Mouse (Mus musculus) midbrain, embryonic 12.5 days (tissue): Measurements from ENCODE around the gene Fbln1. TPM values are rescaled to one million over a fixed set of nuclear protein-coding genes. Genes with fewer than 3 reads are reported as not detected.
A peak's percentile ranks its signal among the peaks of the same experiment; 100 is the strongest.

ENCODE experiments used
- ATAC-seq: fragments of 200-750 bp; cut with Nextera tagmentation; 2 replicates; pipeline ENCODE4 v1.8.0; 2017; ENCODE audit warnings: low read depth, moderate TSS enrichment, moderate library complexity; ENCODE audit not compliant: low FRiP score
- H3K27ac ChIP-seq: fragments of 300-500 bp; sonication (generic); replicated peaks from 2 replicates; pipeline ENCODE4 v1.5.1; 2016; ENCODE audit warnings: mild to moderate bottlenecking
- H3K27me3 ChIP-seq: fragments of 300-500 bp; sonication (generic); 2 replicates; pipeline ENCODE4 v1.6.1; 2016; ENCODE audit warnings: mild to moderate bottlenecking
- H3K36me3 ChIP-seq: fragments of 300-500 bp; sonication (generic); 2 replicates; pipeline ENCODE4 v1.6.1; 2016
- H3K4me1 ChIP-seq: fragments of 300-500 bp; sonication (generic); 2 replicates; pipeline ENCODE4 v1.6.1; 2016
- H3K4me2 ChIP-seq: fragments of 300-500 bp; sonication (generic); replicated peaks from 2 replicates; pipeline ENCODE4 v1.6.1; 2016; ENCODE audit warnings: mild to moderate bottlenecking, moderate library complexity
- H3K4me3 ChIP-seq: fragments of 300-500 bp; sonication (generic); 2 replicates; pipeline ENCODE4 v1.5.1; 2016; ENCODE audit warnings: mild to moderate bottlenecking
- H3K9ac ChIP-seq: fragments of 300-500 bp; sonication (generic); replicated peaks from 2 replicates; pipeline ENCODE4 v1.6.1; 2016; ENCODE audit warnings: mild to moderate bottlenecking, moderate library complexity
- H3K9me3 ChIP-seq: fragments of 300-500 bp; sonication (generic); 2 replicates; pipeline ENCODE4 v1.6.1; 2016; ENCODE audit warnings: mild to moderate bottlenecking
- WGBS: fragments of 180-500 bp; shearing (Covaris S2); methylation state at CpG from one replicate; pipeline ENCODE4 v1.1.7; 2016; 5-methylcytosine and 5-hydroxymethylcytosine counted together
- polyA plus RNA-seq: library from polyadenylated mRNA; unstranded; fragments of >200 nt; fragmentation: Nextera tagmentation; extraction: Ambion mirVana; gene quantifications from 2 replicates; pipeline ENCODE4 v1.2.1, GENCODE M21; 2016

Gene Fbln1
- polyA plus RNA-seq, 1 experiment from 2014 or later: 156 TPM

GRCm38 (mm10) chr15:85245241-85246010 is 39.7 kb downstream of the Fbln1 start:
- Histone ChIP-seq H3K9me3 (no peaks in the 10 kb centered on the region), H3K4me3 (no peak overlapping the region), H3K4me2 (no peak overlapping the region), H3K27ac (no peak overlapping the region), H3K4me1 (no peaks in the 10 kb centered on the region), H3K27me3 (no peaks in the 10 kb centered on the region), H3K36me3 (peaks cover 62% of the 10 kb centered on the region), H3K9ac (no peak overlapping the region)
- 93% methylated on average over 5 of the region's 5 CpGs for WGBS
- no peak for ATAC-seq

GRCm38 (mm10) chr15:85246016-85246415 is 40.3 kb downstream of the Fbln1 start:
- Histone ChIP-seq H3K9me3 (no peaks in the 10 kb centered on the region), H3K4me2 (no peak overlapping the region), H3K4me1 (no peaks in the 10 kb centered on the region), H3K27ac (no peak overlapping the region), H3K9ac (no peak overlapping the region), H3K27me3 (no peaks in the 10 kb centered on the region), H3K36me3 (peaks cover 63% of the 10 kb centered on the region), H3K4me3 (no peak overlapping the region)
- no peak for ATAC-seq
- 89% methylated on average over 5 of the region's 5 CpGs for WGBS

GRCm38 (mm10) chr15:85246936-85247335 is 41.2 kb downstream of the Fbln1 start:
- H3K4me2 ChIP-seq: no peak overlapping the region
- H3K27ac ChIP-seq: no peak overlapping the region
- no peak overlapping the region for H3K9ac ChIP-seq
- no peaks in the 10 kb centered on the region for H3K4me1 ChIP-seq
- 82% methylated on average over 6 of the region's 6 CpGs for WGBS
- no peaks in the 10 kb centered on the region for H3K9me3 ChIP-seq
- H3K27me3 ChIP-seq: no peaks in the 10 kb centered on the region
- no peak for ATAC-seq
- no peak overlapping the region for H3K4me3 ChIP-seq
- H3K36me3 ChIP-seq: peaks cover 65% of the 10 kb centered on the region

- 93% methylated on average over 5 of the region's 5 CpGs for WGBS
- ATAC-seq: no peak
- no peak overlapping the region for H3K4me3 ChIP-seq
- no peaks in the 10 kb centered on the region for H3K4me1 ChIP-seq
- no peak overlapping the region for H3K9ac ChIP-seq
- no peaks in the 10 kb centered on the region for H3K9me3 ChIP-seq
- H3K27me3 ChIP-seq: no peaks in the 10 kb centered on the region
- H3K4me2 ChIP-seq: no peak overlapping the region
- peaks cover 61% of the 10 kb centered on the region for H3K36me3 ChIP-seq
- no peak overlapping the region for H3K27ac ChIP-seq
Measured at GRCm38 (mm10) chr15:85248311-85248710, 42.6 kb downstream of the Fbln1 start.

GRCm38 (mm10) chr15:85249252-85249651 is 43.5 kb downstream of the Fbln1 start:
- WGBS: 56% methylated on average over 5 of the region's 5 CpGs
- Histone ChIP-seq H3K4me1 (no peaks in the 10 kb centered on the region), H3K4me3 (no peak overlapping the region), H3K27ac (no peak overlapping the region), H3K4me2 (no peak overlapping the region), H3K27me3 (no peaks in the 10 kb centered on the region), H3K36me3 (peaks cover 51% of the 10 kb centered on the region), H3K9me3 (no peaks in the 10 kb centered on the region), H3K9ac (no peak overlapping the region)
- ATAC-seq: no peak

- no peak for ATAC-seq
- Histone ChIP-seq H3K4me2 (no peak overlapping the region), H3K4me1 (no peaks in the 10 kb centered on the region), H3K9ac (no peak overlapping the region), H3K4me3 (no peak overlapping the region), H3K9me3 (no peaks in the 10 kb centered on the region), H3K27ac (no peak overlapping the region), H3K36me3 (peaks cover 40% of the 10 kb centered on the region), H3K27me3 (no peaks in the 10 kb centered on the region)
- 95% methylated on average over 2 of the region's 2 CpGs for WGBS
Measured at GRCm38 (mm10) chr15:85250436-85250835, 44.7 kb downstream of the Fbln1 start.

- no peak for ATAC-seq
- H3K27me3 ChIP-seq: no peaks in the 10 kb centered on the region
- no peaks in the 10 kb centered on the region; the same call in 1 of the 2 replicates for H3K9me3 ChIP-seq
- no peak overlapping the region for H3K4me3 ChIP-seq
- H3K4me1 ChIP-seq: no peaks in the 10 kb centered on the region
- H3K27ac ChIP-seq: no peak overlapping the region
- H3K9ac ChIP-seq: no peak overlapping the region
- 97% methylated on average over 6 of the region's 6 CpGs for WGBS
- no peak overlapping the region for H3K4me2 ChIP-seq
- H3K36me3 ChIP-seq: peaks cover 31% of the 10 kb centered on the region
Measured at GRCm38 (mm10) chr15:85252476-85252875, 46.7 kb downstream of the Fbln1 start.

GRCm38 (mm10) chr15:85257775-85258429 is 52.2 kb downstream of the Fbln1 start:
- ATAC-seq: no peak

GRCm38 (mm10) chr15:85262805-85263204 is 57.1 kb downstream of the Fbln1 start:
- Histone ChIP-seq H3K9ac (no peak overlapping the region), H3K36me3 (peaks cover 17% of the 10 kb centered on the region; the same call in 1 of the 2 replicates), H3K9me3 (peaks cover 7% of the 10 kb centered on the region), H3K4me3 (no peak overlapping the region), H3K27me3 (peaks cover 3% of the 10 kb centered on the region; the same call in 1 of the 2 replicates), H3K4me1 (no peaks in the 10 kb centered on the region), H3K4me2 (no peak overlapping the region), H3K27ac (no peak overlapping the region)
- ATAC-seq: no peak
- WGBS: 86% methylated on average over 5 of the region's 5 CpGs

More at GRCm38 (mm10) chr15:85257775-85258429, 52.2 kb downstream of the Fbln1 start:
- no peaks in the 10 kb centered on the region for H3K27me3 ChIP-seq
- H3K9me3 ChIP-seq: peaks cover 7% of the 10 kb centered on the region
- H3K27ac ChIP-seq: no peak overlapping the region
- no peaks in the 10 kb centered on the region for H3K4me1 ChIP-seq
- no peak overlapping the region for H3K4me2 ChIP-seq
- H3K4me3 ChIP-seq: no peak overlapping the region
- 77% methylated on average over 6 of the region's 6 CpGs for WGBS
- H3K9ac ChIP-seq: no peak overlapping the region
- H3K36me3 ChIP-seq: peaks cover 12% of the 10 kb centered on the region; the same call in 1 of the 2 replicates

GRCm38 (mm10) chr15:85266729-85267434 is 61.1 kb downstream of the Fbln1 start:
- no peaks in the 10 kb centered on the region for H3K9me3 ChIP-seq
- no peak overlapping the region for H3K4me2 ChIP-seq
- no peaks in the 10 kb centered on the region for H3K4me1 ChIP-seq
- peaks cover 8% of the 10 kb centered on the region; the same call in 1 of the 2 replicates for H3K27me3 ChIP-seq
- H3K36me3 ChIP-seq: 0 out of 2 replicates have a peak, but pooled peaks cover 5% of the 10 kb centered on the region
- no peak overlapping the region for H3K9ac ChIP-seq
- no peak overlapping the region for H3K27ac ChIP-seq
- no peak overlapping the region for H3K4me3 ChIP-seq
- ATAC-seq: no peak
- 59% methylated on average over 14 of the region's 14 CpGs for WGBS

GRCm38 (mm10) chr15:85267891-85268290 is 62.1 kb downstream of the Fbln1 start:
- 91% methylated on average over 19 of the region's 19 CpGs for WGBS
- no peak overlapping the region for H3K4me3 ChIP-seq
- peaks cover 8% of the 10 kb centered on the region; the same call in 1 of the 2 replicates for H3K27me3 ChIP-seq
- H3K4me1 ChIP-seq: peaks cover 3% of the 10 kb centered on the region
- H3K27ac ChIP-seq: no peak overlapping the region
- ATAC-seq: no peak
- 0 out of 2 replicates have a peak, but pooled peaks cover 5% of the 10 kb centered on the region for H3K36me3 ChIP-seq
- H3K9me3 ChIP-seq: no peaks in the 10 kb centered on the region
- H3K4me2 ChIP-seq: no peak overlapping the region
- no peak overlapping the region for H3K9ac ChIP-seq

- 17% methylated on average over 11 of the region's 11 CpGs for WGBS
- Histone ChIP-seq H3K36me3 (no peaks in the 10 kb centered on the region), H3K9ac (no peak overlapping the region), H3K27ac (no peak overlapping the region), H3K9me3 (no peaks in the 10 kb centered on the region), H3K4me1 (peaks cover 11% of the 10 kb centered on the region), H3K4me2 (no peak overlapping the region), H3K27me3 (peaks cover 3% of the 10 kb centered on the region; the same call in 1 of the 2 replicates), H3K4me3 (no peak overlapping the region)
- peak; percentile 54; the same call in 1 of the 2 replicates for ATAC-seq
Measured at GRCm38 (mm10) chr15:85272988-85273387, 67.2 kb downstream of the Fbln1 start.
